Mouse (Mus musculus): ENCODE results near the gene Notch2.
A peak's percentile ranks its signal among the peaks of the same experiment; 100 is the strongest.

Notch2 gene

DNA sequence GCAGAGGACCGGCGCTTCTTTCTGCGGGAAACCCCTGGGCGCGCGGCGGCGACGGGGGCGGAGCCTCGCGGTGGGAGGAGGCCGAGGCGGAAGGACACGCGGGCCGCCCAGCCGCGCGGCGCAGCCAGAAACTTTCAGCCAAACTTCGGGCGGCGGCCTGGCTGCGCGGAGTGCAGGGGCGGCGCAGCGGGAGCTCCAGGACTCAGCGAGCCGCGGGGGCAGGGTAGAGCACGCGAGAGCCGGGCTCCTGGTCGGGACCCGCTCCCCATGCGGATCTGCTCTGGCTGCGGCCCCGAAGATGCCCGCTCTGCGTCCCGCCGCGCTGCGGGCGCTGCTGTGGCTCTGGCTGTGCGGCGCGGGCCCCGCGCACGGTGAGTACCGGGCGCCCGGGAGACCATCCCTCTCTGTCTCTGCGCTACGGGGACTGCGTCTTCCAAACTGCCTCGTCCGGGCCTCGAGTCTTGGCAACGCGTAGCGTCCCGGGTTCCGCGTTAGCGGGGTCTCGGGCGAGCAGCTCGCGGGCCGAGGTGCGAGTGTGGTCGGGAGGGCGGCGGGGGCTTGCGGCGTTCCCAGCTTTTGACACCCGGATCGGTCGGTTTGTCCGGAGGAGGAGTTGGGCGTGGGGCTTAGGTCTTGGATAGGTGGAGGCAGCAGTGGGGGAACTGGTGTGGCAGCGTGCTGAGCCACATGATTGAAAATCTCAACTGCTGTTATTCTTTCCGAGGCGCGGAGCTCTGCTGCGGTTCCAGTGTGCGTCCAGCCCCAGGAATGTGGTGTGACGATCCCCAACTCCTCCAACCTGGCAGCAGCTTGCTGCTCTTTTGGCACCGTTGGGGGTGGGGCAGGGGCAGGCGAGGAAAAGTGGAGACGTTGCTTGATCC lies at the start of gene Notch2:
TSS of gene Notch2 (plus strand) at position 127 of the 881 bp plus-strand sequence.
- DNase-seq (ENCODE audit: low spot score): peak; percentile 98

DNA sequence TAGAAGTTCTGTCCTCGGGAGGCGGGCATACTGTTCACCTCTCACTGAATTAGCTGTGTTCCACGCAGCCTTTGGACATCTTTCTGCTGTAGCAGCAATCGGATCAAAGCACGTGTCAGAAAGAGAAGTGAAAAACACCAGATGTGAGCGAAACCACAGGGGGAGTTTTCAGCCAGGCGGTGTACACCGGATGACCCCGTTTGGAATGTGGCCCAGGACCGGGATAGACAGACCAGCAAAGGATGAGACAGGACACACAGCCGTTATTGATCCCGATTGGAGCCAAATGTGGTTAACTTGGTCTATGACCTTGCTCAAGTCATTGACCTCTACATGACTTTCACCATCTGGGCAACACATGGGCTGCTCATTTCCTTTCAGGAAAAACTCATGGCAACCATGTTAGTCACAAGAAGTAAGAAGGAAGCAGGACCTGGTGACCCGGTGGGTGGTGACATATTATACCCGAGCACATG lies 48.4 kb upstream of the Notch2 start:
- DNase-seq (ENCODE audit: low spot score): peak; percentile 57

DNA sequence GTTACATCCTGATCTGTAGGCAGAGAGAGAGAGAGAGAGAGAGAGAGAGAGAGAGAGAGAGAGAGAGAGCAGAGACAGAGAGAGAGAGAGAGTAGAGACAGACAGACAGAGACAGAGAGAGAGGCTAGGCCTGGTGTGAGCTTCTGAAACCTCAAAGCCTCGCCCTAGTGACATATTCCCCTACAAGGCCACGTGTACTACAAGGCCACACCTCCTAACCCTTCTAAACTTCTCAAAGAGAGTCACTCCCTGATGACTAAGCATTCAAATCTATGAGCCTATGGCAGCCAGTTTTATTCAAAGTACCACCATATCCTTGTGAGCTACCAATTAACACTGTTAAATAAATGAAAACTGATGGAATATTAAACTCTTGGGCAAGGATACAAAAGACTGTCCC lies 45.7 kb upstream of the Notch2 start:
- DNase-seq (ENCODE audit: low spot score): no peak

DNA sequence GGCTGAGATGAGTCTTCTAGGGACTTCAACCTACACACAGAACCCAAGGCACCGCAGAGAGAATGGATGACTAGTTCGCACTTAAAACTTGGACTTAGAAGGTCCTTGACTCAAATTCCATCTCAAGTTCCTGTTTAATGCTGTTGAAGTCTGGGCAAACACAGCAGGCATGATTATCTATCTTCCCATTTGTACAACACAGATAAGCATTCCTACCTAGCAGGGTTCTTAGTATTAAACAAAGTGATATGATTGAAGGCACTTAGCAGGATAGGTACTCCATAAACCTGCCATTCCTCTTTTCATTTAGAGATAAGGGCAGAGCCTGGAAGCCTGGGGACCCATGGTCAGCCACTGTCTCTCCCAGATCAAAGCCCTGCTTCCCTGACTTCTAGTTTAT lies 45.1 kb upstream of the Notch2 start:
- DNase-seq (ENCODE audit: low spot score): no peak

DNA sequence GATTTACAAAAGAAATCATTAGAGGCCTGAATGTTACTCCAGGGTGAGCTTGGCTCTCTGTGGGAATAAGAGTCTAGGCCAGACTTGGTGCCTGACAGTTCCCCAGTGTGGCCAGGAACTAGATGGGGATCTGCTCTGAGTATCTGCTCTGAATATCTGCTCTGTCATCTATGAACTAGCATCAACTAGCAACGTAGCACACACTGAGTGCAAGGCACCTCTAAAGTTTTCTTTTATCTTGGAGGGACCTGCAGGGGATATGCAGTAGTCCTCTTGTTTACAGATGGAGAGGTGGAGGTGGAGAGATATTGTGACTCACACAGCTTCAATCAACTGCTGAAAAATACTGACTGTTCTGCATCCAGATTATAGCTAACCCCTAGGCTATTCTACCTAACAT lies 44.3 kb upstream of the Notch2 start:
- DNase-seq (ENCODE audit: low spot score): no peak

DNA sequence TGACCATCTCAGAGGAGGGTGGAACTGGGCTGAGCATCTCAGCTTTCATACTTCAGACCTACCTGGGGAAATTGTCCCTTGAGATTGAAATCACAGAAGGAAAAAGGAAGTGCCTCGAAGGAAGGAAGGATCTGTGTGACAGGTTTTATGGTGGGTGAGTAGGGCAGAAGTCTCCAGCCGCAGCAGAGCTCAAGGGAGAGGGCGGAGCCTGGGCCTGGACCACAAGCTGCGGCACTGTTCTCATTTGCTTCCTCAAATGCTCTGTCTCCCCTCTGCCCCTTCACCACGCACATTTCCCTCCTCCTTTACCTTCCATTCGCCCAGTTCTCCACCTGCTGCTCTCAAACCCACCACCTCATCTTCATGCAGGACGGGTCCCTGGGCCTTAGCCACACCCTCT lies 42.2 kb upstream of the Notch2 start:
- no peak for DNase-seq (ENCODE audit: low spot score)

DNA sequence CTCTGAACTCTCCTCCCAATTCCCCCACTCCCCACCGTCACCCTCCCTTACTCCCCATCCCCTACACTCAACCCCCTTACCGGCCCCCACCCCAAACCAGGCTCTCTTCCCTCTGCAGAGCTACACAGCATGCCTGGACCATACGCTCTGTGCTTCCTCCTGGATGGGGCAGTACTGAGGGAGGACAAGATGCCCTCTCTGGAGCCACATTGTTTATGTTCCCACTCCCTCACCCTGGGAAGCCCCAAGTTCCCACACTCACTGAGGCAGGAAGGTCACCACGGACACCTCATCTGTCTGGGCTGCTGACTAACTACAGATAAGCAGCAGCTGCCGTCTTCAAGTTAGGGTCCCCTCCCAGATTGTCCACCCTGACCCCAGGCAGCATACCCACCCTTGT lies 41.1 kb upstream of the Notch2 start:
- DNase-seq (ENCODE audit: low spot score): no peak

DNA sequence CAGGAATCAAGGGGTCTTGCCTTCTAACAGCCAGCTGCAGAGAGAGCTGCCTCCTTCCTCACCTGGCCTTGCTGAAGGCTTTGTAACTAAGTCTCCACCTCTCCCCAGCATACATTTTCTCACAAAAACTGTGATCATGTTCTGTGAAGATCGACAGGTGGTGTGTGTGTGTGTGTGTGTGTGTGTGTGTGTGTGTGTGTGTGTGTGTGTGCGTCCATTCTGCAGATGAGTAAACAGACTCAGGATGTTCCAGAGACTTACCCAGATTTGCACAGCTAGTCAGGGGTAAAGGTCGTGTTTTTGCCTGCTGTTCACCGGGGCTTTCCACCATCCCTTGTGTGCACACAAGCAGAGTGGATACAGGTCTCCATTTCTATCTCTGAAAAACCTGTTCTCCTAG lies 40.6 kb upstream of the Notch2 start:
- DNase-seq (ENCODE audit: low spot score): no peak

DNA sequence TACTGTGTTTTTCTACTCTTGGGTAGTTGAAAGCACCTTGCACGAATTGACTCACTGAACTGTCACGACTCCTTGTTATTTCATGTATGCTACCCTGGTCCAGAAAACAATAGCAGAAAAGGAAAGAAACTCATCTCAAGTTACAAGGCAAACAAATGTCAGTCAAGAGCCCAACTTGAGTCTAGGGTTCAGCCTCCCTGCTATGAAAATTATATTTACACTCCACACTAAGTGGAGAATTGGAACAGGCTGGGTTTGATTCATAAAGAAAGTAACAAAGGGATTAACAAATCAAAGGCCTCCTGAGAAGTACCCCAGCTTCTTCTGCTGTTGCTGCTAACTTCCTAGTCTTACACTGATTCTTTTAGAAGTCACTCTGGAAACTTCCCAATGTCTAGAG lies 40.0 kb upstream of the Notch2 start:
- DNase-seq (ENCODE audit: low spot score): no peak

DNA sequence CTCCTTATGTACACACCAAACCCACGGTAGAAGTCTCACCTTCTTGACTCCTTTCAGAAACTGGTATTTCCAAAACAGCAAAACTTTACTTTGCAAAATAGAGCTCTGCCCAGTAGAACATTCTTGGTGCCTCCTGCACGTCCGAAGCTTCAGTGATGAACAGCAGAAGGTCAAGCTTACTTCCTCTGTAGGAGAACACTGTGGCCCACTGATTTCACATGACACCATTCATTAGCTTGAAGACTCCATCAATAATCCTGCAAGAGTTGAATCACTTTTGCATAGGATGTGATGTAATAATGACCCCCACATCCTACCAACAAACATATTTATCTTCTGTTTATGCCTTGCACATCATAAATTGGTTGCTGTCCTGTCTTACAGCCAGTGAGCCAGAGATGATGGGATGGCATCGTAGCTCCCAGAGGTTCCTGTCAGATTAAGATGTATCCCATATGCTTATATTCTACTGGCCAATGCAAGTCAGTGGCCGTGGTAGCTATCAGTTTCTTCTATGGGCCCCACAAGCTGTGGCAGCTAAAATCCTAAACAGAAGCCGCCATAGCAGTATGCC lies 39.0 kb upstream of the Notch2 start:
- DNase-seq (ENCODE audit: low spot score): no peak

DNA sequence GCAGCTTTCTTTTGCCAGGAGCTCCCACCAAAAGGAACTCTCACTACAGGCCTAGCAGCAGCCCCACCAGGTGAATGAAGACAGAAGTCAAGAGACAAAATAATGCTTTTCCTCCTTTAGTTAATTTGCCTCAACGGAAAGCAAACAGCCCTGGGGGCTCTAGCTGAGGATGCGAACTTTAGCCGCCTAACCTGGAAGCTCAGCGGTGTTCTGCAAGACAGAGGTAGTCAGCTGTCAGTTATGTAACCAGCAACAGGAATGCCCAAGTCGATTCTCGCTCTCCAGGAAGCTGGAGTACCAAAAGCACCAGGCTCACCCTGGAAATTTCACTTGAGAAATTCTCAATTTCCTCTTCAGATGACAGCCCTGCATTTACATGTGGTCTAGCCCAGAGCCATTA lies 36.6 kb upstream of the Notch2 start:
- no peak for DNase-seq (ENCODE audit: low spot score)

DNA sequence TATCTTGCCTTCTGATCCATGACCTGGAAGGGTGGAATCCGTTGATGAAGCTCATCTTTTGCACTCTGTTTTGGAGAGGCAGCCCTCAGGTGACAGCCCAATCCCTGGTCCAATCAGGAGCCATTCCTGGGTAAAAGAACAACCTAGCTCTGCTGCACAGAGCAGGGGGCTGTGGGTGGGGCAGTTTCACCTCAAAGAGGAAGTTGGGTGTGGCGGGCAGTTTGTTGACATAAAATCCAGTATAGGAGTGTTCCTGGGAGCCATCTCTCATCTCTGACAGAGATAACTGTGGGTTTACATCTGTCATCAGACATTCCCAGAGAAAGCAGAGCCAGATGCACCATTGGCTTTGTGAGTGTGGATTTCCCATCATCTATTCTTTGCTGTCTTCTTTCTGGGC lies 34.6 kb upstream of the Notch2 start:
- no peak for DNase-seq (ENCODE audit: low spot score)

DNA sequence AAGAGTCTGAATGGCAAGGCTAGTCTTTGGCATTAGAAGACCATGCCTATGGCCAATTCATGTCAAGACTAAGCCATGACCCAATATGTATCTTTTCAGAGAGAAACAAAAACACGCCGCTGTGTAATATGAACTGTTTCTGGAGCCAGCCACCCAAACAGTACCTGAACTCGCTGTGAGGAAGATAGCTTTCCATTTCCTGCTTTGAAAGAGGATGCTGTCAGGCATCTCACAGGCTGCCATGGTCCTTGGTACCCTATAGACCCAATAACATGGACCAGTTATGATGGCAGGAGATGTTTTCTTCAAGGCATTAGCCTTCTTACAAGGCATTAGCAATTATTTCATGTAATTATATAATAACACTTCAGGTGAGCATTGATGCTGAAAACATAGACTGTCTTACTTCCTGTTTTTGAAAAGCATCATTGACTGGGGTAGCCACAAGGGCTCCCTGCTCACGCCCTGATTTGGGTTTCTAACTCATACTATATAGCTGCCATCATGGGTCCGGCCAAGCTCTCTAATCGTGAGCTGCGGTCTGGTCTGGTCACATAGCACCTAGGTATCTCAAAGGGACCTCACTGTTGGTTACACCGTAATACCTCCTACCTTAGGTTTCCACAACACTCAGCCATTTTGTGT lies 32.5 kb upstream of the Notch2 start:
- no peak for DNase-seq (ENCODE audit: low spot score)

DNA sequence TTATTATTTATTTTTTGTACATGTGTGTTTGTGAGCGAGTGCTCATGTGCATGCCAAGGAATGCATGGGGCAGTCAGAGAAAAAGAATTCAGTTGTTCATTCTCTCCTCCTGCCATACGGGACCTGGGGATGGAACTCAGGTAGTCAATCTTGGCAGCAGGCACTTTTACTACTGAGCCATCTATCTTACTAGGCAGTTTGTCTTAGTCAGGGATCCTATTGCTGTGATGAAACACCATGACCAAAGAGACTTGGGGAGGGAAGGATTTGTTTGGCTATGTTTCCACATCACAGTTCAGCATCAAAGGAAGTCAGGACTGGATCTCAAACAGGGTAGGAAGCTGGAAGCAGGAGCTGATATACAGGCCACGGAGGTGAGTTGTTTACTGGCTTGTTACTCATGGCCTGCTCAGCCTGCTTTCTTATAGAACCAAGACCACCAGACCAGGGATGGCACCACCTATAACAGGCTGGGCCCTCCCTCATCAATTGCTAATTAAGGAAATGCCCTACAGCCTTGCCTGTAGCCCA lies 31.9 kb upstream of the Notch2 start:
- DNase-seq (ENCODE audit: low spot score): no peak

DNA sequence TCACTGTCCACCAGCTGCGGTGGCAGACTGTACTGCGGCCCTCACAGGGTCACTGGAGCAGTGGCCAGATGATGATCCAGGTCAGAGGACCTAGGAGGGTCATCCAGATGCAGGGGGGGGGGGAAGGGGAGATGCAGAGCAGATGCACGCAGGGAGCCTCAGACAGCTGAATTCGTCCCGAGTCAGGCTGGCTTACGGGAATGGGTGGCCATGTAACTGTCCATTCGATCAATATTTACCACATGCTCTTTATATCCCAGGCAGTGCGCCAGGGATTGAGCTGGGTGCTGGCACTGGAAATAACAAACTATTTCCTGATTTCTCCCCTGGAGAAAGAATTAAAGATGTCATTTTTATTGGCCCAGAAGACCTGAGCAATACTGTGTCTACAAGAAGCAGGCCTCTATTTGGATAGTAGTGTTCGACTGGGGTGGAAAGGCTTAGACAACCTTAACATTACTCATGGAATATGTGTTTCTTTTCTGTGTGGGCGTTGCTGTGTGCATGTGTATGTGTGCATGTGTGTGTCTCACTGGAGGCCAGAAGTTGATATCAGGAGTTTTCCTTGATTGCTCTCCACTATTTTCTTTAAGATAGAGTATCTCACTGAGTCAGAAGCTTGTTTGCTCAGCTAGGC lies 28.3 kb upstream of the Notch2 start:
- DNase-seq (ENCODE audit: low spot score): no peak

DNA sequence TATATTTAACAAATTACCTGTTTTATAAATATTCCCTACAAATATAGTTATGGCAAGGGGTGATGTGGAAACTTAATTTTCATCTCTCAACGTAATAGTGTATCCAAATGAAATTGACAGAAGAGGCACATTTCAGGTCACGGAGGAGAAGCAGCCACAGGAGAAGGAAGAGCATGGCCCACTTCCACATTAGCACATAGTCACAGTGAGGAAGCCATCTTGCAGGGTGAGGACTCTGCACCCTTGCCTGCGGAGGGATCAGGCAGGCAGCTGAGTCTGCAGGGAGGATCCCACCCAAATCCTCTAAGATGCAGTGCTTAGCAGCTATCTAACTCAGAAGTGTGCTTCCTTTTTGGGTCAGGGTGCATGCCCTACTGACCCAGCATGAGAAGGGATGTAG lies 27.6 kb upstream of the Notch2 start:
- no peak for DNase-seq (ENCODE audit: low spot score)

DNA sequence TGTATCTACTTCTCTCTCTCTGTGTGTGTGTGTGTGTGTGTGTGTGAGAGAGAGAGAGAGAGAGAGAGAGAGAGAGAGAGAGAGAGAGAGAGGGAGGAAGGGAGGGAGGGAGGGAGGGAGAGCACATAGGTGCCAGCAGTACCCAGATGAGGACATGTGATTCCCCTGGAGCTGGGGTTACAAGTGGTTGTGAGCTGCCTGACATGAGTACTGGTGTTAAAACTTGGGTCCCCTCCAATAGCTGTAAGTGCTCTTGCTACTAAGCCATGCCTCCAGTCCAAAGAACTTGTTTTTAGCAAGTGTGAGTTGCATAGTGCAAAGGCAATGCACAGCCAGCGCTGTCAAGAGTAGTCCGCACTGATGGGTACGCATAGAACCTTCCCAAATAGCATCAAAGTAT lies 26.2 kb upstream of the Notch2 start:
- DNase-seq (ENCODE audit: low spot score): no peak

DNA sequence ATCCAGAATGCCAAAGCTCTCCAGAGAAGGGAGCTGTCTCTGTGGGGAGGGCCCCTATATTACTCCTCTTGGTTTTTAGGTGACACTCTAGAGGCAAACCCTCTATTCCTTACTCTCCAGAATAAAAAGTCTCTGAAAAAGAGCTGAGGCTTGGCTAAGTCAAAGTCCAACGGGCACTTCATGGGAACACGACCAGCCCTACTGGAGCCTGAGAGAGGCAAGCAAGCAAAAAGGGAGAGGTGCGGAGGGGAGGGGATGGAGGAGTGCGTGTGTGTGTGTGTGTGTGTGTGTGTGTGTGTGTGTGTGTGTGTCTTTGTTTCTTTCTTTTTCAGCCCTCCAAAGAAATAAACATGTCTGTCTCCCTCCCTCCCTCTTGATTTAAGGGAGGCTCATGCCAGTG lies 24.6 kb upstream of the Notch2 start:
- DNase-seq (ENCODE audit: low spot score): no peak

DNA sequence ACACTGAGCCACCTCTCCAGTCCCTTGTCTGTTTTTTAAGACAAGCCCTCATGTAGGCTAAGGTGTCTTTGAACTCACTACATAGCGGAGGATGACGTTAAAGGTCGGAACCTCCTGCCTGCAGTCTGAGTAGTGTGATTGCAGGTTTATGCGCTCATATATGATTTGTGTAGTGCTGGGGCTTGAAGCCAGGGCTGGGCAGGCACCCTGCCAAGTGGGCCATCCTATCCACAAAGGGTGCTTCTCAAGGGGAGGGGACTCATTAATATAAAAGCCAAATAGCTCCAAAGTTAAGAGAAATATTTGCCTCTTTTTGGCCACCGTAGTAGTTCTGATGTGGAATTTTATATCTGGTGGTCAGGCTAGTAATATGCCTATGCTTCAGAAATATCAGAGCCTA lies 22.8 kb upstream of the Notch2 start:
- no peak for DNase-seq (ENCODE audit: low spot score)

DNA sequence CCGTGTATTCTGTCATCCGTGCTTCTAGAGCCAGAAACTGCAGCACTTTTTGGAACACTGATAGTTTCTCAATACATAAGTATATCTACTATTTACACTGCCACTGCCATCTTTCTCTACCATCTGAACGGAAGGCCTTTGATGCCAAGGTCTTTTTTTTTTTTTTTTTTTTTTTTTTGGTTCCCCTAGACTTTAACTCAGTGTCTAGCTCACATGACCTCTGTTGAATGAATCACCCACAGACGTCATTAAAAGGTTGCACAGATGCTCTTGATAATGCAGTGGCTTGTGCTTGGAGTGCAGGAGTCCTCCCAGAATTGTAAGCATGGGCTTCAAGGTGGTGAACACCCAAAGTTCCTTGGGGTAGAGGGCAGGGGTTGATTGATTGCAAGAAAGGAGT lies 21.0 kb upstream of the Notch2 start:
- no peak for DNase-seq (ENCODE audit: low spot score)

DNA sequence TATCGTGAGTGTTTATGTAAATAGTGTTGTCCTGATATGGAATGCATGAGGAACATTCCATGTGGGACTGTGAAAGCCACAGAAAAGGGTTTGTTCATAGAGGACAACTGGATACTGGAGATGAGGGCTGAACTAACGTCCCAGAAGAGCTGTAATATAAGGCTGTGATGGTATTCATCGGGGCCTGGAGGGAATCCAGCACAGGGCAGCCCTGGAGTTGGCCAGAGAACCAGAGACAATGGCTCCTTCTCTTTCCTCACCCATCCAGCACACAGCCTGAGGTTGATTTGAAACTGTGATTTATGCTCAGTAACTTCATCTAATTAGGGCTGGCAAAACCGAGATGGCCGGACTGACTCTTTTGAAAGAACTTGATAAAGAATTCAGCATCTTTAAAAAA lies 20.1 kb upstream of the Notch2 start:
- no peak for DNase-seq (ENCODE audit: low spot score)

DNA sequence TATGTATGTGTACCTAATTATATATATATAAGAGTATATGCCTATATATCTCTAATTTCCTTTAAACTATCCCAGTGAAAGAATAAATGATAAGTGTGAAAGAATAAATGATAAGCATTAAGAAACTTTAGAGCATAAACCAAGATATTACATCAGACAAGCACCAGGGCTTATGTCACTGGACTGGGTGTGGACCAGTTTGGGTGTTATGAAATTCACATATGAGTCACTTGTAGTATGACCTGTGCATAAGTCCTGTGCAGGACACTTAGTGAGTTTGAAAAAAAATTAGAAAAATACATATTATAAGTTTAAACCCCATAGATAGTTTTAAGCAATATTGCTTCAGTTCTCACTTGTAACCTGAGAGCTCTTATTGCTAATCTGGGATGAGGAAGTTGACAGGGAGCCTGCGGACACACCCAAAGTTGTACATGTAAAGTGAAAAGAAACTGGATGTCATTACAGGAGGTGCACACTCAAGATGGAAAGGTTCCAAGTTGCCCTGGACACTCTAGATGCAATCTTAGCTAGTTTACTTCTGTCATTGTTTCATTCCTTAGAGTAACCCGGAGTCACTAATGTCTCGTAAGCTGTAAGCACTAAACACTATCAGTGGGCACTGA lies 19.3 kb upstream of the Notch2 start:
- DNase-seq (ENCODE audit: low spot score): no peak
